Mouse (Mus musculus): ENCODE measurements at regions not wholly inside any gene's neighbourhood (a gene's known extent, or its start where the extent isn't known, plus 50 kb on each side); places are given as distances from the start of the nearest gene placed in this dataset.
"Not testable (repeated sequence)": the region's sequence is repeated elsewhere in the genome, so short reads cannot be mapped to it uniquely, and the experiment has no call there.

- DNase-seq: no peak
These were observed 180.5 kb downstream of the Gxylt1 start for GRCm38 (mm10) chr15:93094202-93095135.

DNA sequence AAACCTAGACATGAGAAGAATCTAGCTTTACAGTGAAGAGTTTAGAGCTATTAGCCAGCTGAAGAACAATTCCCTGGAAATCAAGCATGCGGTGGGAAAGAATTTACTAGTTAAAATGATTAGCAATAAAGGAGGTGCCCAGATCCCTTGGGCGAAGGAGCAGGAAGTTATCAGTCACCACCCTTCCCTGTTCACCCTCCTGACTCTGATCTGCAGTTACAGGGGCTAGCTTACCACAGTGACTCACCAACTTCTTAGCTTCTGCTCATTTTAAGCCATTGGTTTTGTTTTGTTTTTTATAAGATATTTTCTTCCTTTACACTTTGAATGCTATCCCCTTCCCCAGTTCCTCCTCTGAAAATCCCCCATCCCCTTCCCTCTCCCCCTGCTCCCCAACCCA lies 183.6 kb downstream of the Gxylt1 start:
- no peak for DNase-seq

DNA sequence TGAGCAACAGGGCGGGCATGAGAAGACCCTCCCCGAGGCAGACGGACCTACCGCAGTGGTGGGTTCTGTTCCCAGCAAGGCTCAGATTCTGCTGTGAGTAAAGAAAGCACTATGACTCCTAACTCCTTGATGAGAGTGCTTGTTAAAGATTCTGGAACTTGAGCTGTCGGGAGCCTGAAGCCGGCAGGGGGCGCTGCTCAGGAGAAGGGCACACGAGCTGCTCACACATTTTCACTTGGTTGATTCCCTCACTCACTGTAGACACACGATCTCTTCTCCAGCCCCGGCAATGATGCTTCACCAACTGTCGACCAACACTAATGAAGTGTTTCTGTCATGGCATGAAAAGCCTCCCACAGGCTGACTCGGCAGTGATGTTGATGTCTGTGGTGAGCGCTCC lies 185.6 kb downstream of the Gxylt1 start:
- DNase-seq: peak in 1 of 2 experiments; percentile 21

DNA sequence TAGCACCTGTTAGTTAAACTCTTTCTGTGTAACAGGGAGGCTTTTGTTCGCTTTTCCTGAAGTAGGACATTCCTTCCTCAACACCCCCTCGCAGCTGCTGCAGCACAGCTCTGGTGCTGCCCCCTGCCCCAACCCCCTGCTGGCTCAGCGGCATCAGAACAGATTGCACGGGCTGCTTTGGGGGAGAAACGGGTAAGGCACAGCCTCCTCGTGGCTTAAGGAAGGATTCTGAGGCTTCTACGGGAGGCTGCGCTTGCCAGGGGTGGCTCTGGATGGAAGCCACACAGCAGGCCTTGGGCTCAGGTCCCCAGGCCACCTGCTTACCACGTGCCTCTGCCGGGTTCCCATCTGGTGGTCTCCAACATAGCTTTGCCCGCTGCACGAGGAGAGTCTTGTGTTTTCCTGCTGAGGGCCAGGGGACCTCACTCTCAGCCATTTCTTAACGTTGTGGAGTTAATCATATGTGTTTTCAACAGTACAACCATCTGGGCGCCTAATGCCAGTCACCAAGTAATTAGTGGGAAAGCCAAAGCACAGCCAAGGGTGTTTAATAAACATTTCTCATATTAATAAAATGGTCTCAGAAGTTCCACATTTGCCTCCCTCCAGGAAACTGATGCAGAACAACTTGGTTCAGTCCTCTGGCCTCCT lies 189.9 kb downstream of the Gxylt1 start:
- DNase-seq: no peak

GRCm38 (mm10) chr15:93074070-93074469 lies 200.9 kb downstream of the Gxylt1 start:
- no peak for DNase-seq

DNA sequence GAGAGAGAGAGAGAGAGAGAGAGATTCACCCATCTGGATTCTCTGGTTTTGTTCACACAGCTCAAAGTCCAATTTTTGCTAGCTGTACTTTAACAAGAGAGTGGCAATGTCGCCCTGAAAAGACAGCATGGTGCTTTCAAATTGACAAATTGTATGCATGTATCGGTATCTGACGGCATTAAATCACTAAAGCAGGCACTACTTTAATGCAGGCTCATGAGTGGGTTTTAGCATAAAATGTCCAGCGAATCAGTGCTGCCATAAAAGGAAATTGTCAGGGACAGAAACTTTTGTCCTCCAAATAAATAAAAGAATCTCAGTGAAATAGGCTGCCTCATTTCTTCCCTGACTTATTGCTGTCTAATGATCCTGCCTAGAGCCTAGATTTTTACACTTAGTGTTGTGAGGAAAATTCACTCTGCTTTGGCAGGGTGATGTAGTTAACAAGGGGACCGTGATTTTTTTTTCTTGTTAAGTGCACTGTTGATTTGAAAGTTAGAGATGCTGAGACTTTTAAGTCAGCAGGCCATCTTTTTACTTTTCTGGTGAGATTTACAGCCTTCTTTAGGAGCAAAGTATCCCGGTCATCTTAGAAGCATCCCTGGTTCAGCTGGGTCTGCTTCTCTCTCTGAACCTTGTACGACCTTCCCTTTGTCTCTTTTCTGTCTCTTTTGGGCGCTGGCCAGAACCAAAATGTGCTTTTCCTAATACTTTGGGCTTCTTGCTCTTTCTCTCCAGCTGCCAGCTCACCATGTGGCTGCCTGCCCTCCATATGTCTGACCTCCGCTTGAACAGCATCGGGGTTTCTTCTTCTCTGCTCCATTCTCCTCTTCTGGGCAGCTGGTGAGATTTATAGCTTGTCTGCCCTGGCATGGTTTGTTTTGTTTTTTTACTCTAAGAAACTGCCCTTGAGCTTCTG lies 212.5 kb downstream of the Gxylt1 start:
- DNase-seq: no peak

- DNase-seq: no peak
These were observed 221.5 kb downstream of the Gxylt1 start for GRCm38 (mm10) chr15:93053471-93053870.

DNA sequence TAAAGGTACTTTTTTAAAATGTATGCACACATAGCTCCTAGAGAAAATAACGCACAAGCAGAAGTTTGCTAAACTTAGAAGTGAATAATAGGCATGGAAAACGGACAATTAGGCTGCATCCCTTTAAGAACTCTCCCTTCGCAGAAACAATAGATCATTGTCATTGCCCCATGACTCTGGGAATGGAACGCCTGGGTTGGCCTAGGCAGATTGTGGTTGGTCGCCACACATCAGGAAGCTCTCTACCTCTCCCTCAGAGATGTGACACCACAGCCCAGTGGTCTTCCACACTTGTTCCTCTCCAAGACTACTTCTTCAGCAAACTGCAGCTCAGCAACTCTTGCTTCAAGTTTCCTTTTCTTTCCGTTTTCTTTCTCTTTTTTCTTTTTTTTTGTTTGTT lies 247.8 kb downstream of the Gxylt1 start:
- DNase-seq: no peak

GRCm38 (mm10) chr15:93026456-93027078 lies 248.4 kb downstream of the Gxylt1 start:
- no peak for DNase-seq

DNA sequence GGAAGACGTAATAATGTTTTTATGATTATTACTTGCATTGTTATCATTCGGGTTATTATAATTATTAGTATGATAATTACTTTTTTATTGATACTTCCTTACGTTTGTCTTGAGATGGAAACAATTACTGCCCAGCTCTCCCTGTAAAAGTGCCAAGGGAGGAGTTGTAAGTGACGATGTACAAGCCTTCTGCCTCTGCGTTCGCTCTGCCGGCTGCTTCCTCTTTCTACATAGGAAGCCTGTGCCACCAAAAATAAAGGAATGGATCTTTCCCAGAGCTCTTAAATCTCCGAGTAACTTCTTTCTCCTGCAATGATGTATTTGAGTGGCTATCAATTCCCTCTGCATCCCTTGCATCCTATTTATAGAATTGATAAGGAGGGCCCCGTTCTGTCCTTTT lies 249.2 kb downstream of the Gxylt1 start:
- no peak for DNase-seq

GRCm38 (mm10) chr15:93024171-93024570 lies 250.8 kb downstream of the Gxylt1 start:
- DNase-seq: no peak

DNA sequence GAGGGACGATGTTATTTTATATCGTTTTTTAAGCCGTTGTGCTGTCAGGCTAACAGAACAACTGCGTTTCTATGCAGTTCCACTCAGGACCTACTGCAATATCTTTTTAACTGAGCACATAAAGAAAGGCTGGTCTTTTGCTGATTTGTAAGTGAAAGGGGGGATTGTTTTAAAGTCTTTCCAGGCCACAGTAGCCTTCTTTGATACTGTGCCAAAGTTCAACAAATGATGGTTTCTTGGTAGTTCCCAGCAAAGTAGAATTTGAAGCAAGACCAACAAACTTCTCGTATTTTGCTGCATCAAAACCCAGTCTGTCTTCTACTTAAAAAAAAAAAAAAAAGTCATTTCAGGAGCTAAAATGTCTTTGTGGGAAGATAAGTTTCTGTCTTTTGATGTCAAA lies 263.8 kb downstream of the Gxylt1 start:
- DNase-seq: no peak

- DNase-seq: no peak
These were observed 264.4 kb downstream of the Gxylt1 start for GRCm38 (mm10) chr15:93010629-93011028.

GRCm38 (mm10) chr15:93005751-93006231 lies 269.2 kb downstream of the Gxylt1 start:
- DNase-seq: no peak

- not testable (repeated sequence) for DNase-seq
These were observed 269.8 kb downstream of the Gxylt1 start for GRCm38 (mm10) chr15:93005186-93005585.

DNA sequence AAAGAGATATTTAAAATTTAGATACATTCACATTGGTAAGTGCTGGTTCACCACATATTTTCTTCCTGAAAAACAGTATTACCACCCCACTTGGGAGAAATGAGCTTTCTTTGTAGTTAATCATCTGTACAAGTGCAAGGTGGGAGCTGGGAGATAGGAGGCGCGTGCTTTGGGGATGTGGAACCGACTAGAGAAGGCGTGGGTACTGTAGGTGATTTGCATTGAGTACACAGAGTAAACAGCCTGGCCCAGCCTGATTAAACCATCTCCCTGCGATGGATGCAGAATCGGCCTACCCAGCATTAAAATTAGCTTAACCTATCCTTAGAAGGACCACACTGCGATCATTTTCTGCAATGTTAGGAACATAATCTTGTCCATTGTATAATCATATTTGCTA lies 270.4 kb downstream of the Gxylt1 start:
- no peak for DNase-seq

DNA sequence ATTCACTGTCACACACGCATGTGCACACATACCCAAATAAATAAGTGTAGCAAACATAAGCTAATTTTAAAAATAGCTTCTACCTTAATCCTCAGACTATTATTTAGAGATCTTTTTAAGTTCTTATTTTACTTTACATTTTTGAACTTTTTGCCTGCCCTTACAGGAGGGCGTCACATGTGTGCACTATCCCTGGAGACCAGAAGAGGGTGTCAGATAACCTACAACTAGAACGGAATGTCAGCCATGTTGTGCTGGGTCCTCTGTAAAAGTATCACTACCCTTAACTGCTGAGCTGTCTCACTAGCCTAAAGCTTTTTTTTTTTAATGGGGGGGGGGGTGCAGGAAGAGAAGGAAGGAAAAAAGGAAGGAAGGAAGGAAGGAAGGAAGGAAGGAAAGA lies 271.7 kb downstream of the Gxylt1 start:
- DNase-seq: no peak

DNA sequence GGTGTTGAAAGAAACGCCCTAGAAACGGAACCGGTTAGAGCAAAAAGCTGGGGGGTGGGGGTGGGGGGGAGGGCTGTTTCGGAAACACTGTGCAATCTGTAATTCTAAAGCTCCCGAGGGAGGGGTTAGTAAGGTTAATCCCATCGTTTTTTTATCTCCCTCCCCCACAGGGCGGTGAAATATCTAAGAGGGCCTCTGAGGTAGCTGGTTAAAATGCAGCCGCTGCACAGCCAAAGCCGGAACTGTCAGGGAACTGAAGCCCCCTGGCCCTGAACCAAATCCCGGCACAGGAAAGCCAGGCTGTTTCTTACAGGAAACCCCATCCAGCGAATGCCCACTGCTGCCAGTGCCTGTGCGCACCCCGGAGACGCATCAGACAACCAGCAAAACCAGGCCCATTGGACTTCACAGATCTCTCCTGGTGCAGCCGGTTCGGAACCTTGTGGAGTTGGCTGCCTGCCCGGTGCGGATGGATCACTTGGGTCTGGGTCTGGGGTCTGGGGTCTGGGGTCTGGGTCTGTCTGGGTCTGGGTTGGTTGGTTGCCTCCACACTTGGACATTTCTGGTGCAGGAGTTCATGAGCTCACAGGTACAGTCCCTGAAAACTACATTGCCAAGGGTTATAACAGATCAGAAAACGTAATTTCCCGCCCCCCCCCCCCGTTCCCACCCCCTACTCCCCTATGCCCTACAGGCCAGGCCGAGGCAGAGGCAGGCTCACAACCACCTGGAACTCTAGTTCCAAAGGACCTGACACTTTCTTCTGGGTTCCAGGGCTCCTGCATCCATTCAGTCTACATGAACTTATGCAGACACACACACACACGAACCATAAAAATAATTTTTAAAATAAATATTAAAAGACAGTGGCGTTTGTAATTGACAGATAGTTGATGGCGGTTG lies 272.7 kb downstream of the Gxylt1 start:
- DNase-seq: no peak

- no peak for DNase-seq
These were observed 273.5 kb downstream of the Gxylt1 start for GRCm38 (mm10) chr15:93001346-93002001.

- DNase-seq: no peak
These were observed 274.9 kb downstream of the Gxylt1 start for GRCm38 (mm10) chr15:93000121-93000520.

DNA sequence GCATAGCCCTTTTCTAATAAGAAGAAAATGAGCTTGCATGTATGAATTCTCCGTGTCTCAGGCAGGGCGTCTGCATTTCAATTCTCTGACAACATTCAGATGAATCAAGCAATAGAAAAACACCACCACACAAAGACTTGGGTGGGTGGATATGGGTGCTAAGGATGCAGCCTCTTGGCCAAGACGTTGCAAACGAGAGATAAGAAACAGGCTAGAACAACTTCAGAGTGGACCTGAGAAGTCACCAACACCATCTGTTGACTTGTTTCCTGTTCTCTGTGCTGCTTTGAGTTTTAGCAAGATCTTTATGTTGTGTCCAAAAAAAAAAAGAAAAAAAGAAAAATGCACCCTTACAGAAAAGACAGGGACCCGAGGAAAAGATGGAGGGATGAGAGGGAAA lies 277.0 kb downstream of the Gxylt1 start:
- DNase-seq: no peak
